Mouse (Mus musculus) midbrain, embryonic 10.5 days (tissue): ENCODE data around the gene Stpg1. TPM values are rescaled to one million over a fixed set of nuclear protein-coding genes. Genes with fewer than 3 reads are reported as not detected.
A peak's percentile ranks its signal among the peaks of the same experiment; 100 is the strongest.

ENCODE experiments used
- DNase-seq: peaks from one replicate; pipeline ENCODE4 v3.0.0-alpha.2; 2017; ENCODE audit warnings: low spot score
- H3K27ac ChIP-seq: fragments of 300-500 bp; sonication (generic); replicated peaks from 2 replicates; pipeline ENCODE4 v1.5.1; 2016; ENCODE audit warnings: mild to moderate bottlenecking
- H3K27me3 ChIP-seq: fragments of 300-500 bp; sonication (generic); 2 replicates; pipeline ENCODE4 v1.6.1; 2016; ENCODE audit warnings: low read depth, mild to moderate bottlenecking; ENCODE audit not compliant: poor library complexity, severe bottlenecking
- H3K36me3 ChIP-seq: fragments of 300-500 bp; sonication (generic); 2 replicates; pipeline ENCODE4 v1.6.1; 2016; ENCODE audit warnings: mild to moderate bottlenecking, moderate library complexity
- H3K4me1 ChIP-seq: fragments of 300-500 bp; sonication (generic); 2 replicates; pipeline ENCODE4 v1.6.1; 2016
- H3K4me3 ChIP-seq: fragments of 300-500 bp; sonication (generic); 2 replicates; pipeline ENCODE4 v1.5.1; 2016; ENCODE audit warnings: mild to moderate bottlenecking, moderate library complexity
- H3K9me3 ChIP-seq: fragments of 300-500 bp; sonication (generic); replicated peaks from 2 replicates; pipeline ENCODE4 v1.6.1; 2016; ENCODE audit warnings: mild to moderate bottlenecking
- WGBS: fragments of 180-500 bp; shearing (Covaris S2); methylation state at CpG from one replicate; pipeline ENCODE4 v1.1.7; 2016; 5-methylcytosine and 5-hydroxymethylcytosine counted together
- polyA plus RNA-seq: library from polyadenylated mRNA; unstranded; fragments of >200 nt; fragmentation: Nextera tagmentation; extraction: Ambion mirVana; gene quantifications from 2 replicates; pipeline ENCODE4 v1.2.1, GENCODE M21; 2016

Stpg1 gene
- polyA plus RNA-seq = 0.32 and 0.42 TPM in 2 replicates

DNA sequence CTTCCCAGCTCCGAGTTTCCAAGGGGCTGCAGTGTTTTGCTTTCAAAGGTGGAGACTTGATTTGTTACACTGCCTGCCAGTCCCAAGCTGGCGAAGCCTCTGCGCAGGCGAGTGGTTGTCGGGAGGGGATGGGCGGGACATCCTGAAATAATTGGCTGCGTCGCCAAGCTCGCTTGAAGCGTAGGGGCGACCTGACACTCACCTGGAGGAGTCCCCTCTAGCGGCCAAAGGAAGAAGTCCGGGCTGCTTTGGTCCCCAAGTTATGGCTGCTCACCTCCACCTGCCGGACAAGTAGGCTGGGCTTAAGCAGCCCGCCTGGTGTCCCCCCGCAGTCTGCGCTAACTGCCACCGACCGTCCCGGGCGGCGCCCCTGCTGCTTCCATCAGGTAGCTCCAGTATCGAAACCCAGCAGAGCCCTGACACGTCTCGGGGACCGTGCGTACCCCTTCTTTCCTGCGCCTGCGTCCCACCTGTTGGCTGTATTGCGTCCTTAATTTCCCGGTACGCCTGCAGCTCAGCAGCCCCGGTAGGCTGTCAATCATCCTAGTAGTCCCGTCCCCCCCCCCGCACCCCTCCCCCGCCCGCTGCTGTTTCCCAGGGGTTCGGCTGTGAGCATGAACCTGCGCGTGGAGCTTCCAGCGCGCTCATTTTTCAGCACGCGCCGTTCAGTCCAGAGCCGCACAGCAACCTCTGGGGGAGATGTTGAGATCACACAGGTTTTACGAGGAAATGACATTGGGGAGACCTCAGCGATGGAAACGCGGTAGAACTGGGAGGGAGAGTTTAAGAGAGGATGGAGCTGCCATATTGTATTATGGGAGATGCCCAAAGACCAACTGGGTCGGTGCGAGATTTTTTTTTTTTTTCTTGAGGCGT lies at the start of gene Stpg1, which contains the start of gene Nipal3:
Gene Stpg1 (plus strand): TSS at position 270 of the 876 bp plus-strand sequence.
Gene Nipal3 (minus strand): TSS at position 518 of the 876 bp plus-strand sequence.
- DNase-seq = peak; percentile 87
- H3K4me1 ChIP-seq = peaks cover 31% of the 10 kb centered on the region
- no peaks in the 10 kb centered on the region for H3K9me3 ChIP-seq
- no peaks in the 10 kb centered on the region for H3K36me3 ChIP-seq
- WGBS = under 1% methylated on average over 53 of the region's 53 CpGs
- peak within 1 kb of the TSS; percentile 64 for H3K27ac ChIP-seq
- peaks cover 6% of the 10 kb centered on the region; the same call in 1 of the 2 replicates for H3K27me3 ChIP-seq
- H3K4me3 ChIP-seq = peak within 1 kb of the TSS; percentile 85

DNA sequence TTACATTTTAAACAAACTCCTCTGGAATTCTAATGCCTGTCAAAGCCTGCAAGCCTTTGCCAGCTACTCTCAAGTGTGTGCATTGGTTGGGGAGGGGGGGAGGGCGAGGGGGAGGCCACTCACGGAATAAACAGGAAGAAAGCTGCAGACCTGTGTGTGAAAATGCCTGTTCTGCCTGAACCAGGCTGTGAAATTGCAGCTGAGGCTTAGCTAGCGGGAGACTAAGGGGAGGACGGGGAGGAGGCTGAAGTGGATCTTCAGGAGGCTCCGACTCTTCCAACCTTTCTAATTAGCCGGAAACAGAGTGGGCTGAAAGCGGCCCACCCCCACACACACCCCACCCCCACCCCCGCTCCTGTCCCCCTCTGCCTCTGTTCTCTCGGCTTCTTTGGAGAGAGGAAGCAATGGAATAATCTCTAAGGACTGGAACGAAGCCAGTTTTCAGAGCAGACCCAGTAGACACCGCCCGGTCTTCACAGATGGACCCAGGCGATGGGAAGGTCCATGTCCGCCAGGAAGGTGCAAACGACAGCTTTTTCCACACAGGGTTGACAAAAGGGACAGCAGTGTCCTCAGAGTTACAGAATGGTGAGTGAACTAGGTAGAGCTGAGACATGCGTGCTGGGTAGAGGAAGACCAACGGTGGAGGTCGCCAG lies 43.1 kb upstream of the Stpg1 start:
- DNase-seq = no peak
- no peaks in the 10 kb centered on the region for H3K9me3 ChIP-seq
- H3K4me1 ChIP-seq = peaks cover 18% of the 10 kb centered on the region
- no peaks in the 10 kb centered on the region for H3K27me3 ChIP-seq
- no peaks in the 10 kb centered on the region for H3K36me3 ChIP-seq
- peak overlapping the region; percentile 46; the same call in 1 of the 2 replicates for H3K27ac ChIP-seq
- no peak overlapping the region for H3K4me3 ChIP-seq
- WGBS = 62% methylated on average over 18 of the region's 18 CpGs

DNA sequence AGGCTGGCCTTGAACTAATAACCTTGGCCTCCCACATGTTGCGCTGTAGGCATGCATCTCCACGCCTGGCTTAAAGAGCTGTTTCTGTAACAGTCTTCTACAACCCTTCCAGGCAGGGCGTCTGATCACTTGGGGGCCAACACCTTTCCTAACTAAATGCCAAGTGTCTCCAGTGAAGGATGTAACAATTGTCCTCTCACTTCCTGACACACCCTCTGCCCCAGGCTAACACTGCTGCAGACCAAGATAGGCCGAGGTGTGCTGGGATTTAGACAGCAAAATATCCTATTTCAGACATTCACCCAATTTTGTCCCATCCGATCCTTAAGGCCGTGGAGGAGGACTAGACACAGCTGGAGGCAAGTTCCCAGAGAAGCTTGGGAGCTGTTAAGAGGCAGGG lies 41.4 kb upstream of the Stpg1 start:
- Histone ChIP-seq H3K27me3 (no peaks in the 10 kb centered on the region), H3K36me3 (no peaks in the 10 kb centered on the region), H3K27ac (no peak overlapping the region), H3K4me1 (peaks cover 18% of the 10 kb centered on the region), H3K4me3 (no peak overlapping the region), H3K9me3 (no peaks in the 10 kb centered on the region)
- WGBS = 85% methylated on average over 6 of the region's 6 CpGs
- DNase-seq = no peak

DNA sequence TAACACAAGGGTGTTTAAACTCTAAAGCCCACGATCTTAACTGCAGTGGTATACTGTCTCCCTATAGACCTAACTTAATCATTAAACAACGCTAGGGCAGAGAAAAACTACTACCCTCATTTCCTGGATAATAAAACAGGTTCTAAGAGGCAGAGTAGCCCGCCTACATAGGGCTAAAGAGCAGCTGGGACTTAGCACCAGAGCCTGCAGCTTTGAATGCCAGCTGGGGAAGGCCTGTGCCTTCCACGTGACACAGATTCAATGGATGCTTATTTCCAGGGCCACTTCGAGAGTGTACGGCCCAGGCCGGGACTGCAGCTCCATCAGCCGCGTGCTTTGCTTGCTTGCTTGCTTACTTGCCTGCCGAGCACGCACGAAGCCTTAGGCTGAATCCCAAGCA lies 41.0 kb upstream of the Stpg1 start:
- H3K4me1 ChIP-seq = peaks cover 18% of the 10 kb centered on the region
- no peak for DNase-seq
- WGBS = 85% methylated on average over 12 of the region's 12 CpGs
- no peak overlapping the region for H3K27ac ChIP-seq
- H3K4me3 ChIP-seq = no peak overlapping the region
- H3K27me3 ChIP-seq = no peaks in the 10 kb centered on the region
- no peaks in the 10 kb centered on the region for H3K36me3 ChIP-seq
- H3K9me3 ChIP-seq = no peaks in the 10 kb centered on the region

DNA sequence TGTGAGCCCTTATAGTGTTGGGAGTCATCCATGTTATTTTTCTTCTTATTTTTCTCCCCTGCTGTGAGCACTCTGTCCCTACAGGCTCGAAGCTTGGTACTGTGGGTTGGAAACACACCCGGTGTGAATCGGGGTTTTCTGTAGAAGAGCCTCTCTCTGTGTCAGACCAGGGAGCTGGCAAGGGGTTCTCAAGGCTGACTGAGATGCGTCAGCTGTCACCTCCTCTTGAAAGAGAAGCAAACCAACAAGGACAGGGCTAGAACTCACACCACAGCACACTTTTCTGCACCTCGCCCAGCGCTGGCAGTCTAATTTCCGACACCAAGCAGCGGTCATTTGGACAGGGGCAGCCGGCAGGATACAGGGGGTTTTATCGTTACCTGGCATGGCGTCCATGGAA lies 31.2 kb upstream of the Stpg1 start:
- no peak overlapping the region for H3K4me3 ChIP-seq
- no peaks in the 10 kb centered on the region for H3K4me1 ChIP-seq
- WGBS = 93% methylated on average over 11 of the region's 11 CpGs
- H3K36me3 ChIP-seq = no peaks in the 10 kb centered on the region
- DNase-seq = no peak
- H3K27me3 ChIP-seq = no peaks in the 10 kb centered on the region
- H3K9me3 ChIP-seq = no peaks in the 10 kb centered on the region
- H3K27ac ChIP-seq = no peak overlapping the region

DNA sequence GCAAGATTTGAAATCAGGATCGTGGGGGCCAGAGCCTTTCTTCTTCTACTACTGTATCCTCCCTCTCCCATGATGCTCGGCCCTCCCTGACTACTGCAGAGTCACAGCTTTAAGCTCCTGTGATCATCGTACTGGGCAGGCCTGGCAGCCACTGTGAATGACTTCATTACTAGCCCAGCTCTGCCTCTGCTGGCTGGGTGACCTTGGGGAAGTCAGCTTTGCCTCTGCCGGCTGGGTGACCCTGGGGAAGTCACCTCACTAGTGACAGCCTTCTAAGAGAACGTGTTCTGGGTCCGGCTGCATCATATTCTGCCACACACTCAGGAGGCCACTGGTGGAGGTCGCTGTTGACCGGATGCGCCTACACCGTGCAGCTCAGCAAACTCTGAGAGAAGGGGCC lies 16.7 kb upstream of the Stpg1 start:
- Histone ChIP-seq H3K9me3 (no peaks in the 10 kb centered on the region), H3K27me3 (no peaks in the 10 kb centered on the region), H3K27ac (no peak overlapping the region), H3K4me1 (no peaks in the 10 kb centered on the region), H3K4me3 (no peak overlapping the region), H3K36me3 (no peaks in the 10 kb centered on the region)
- WGBS = 89% methylated on average over 10 of the region's 10 CpGs
- no peak for DNase-seq

DNA sequence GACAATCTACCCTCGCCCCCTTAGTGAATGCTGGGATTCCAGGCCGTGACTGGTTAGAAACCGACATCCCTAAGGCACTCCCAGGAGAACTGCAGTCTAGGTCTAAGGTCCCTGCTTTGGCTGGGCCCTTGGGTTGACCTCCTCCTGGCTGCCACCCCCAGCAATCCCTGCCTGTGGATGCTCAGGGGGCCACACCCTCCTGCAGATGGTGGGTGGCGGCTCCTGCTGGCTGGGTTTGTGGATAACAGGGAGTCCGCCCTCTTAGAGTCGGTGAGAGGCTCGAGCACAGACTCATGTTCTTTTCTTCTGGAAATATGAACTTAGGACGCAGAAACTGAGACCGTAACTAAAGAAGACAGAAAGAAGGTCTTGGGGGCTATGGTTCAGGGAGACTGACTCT lies 14.2 kb upstream of the Stpg1 start:
- 81% methylated on average over 9 of the region's 9 CpGs for WGBS
- H3K27ac ChIP-seq = no peak overlapping the region
- no peaks in the 10 kb centered on the region for H3K36me3 ChIP-seq
- H3K9me3 ChIP-seq = no peaks in the 10 kb centered on the region
- H3K4me1 ChIP-seq = no peaks in the 10 kb centered on the region
- H3K27me3 ChIP-seq = no peaks in the 10 kb centered on the region
- no peak for DNase-seq
- H3K4me3 ChIP-seq = no peak overlapping the region

DNA sequence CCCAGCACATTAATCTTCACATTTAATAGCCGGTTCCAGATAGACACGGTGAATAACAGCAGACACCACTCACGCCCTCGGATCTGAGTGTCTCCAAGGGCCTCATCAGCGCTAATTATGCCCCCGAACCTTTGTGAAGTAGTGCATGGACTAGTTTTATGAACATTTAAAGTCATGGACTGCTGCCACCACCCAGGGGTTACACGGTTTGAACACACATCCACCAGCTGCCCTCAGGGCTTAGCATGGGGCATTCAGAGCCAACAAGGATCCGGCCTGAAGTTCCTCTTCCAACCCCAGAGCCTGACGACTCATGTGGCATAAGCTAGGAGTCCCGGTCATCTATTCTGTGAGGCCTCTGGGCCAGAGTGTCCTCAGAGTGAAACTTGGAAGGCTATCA lies 9.5 kb upstream of the Stpg1 start:
- 88% methylated on average over 10 of the region's 10 CpGs for WGBS
- H3K27ac ChIP-seq = no peak overlapping the region
- no peaks in the 10 kb centered on the region for H3K4me1 ChIP-seq
- no peak for DNase-seq
- H3K4me3 ChIP-seq = no peak overlapping the region
- 0 out of 2 replicates have a peak, but pooled peaks cover 3% of the 10 kb centered on the region for H3K36me3 ChIP-seq
- no peaks in the 10 kb centered on the region for H3K9me3 ChIP-seq
- H3K27me3 ChIP-seq = no peaks in the 10 kb centered on the region

DNA sequence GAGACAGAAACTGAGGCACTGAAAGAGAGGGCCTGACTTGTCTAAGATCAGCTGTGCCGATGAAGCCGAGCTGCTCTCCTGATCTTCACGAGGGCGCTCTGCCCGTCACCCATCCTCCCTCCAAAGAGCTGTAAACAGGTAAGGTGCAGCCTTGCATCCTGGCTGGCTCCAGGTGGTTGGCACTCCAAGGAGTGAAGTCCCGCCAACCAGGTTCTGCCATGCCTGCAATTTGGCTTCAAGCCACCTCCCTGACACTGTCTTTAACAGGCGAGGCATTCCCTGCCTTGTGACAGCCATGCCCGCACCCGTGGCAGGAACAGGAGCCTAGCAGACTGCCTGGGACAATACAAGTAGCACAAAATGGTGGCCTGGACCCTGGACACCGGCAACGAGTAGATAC lies 8.2 kb upstream of the Stpg1 start:
- Histone ChIP-seq H3K36me3 (0 out of 2 replicates have a peak, but pooled peaks cover 3% of the 10 kb centered on the region), H3K27me3 (no peaks in the 10 kb centered on the region), H3K9me3 (no peaks in the 10 kb centered on the region), H3K4me1 (peaks cover 4% of the 10 kb centered on the region; the same call in 1 of the 2 replicates), H3K4me3 (no peak overlapping the region), H3K27ac (no peak overlapping the region)
- WGBS = 90% methylated on average over 11 of the region's 11 CpGs
- DNase-seq = no peak

DNA sequence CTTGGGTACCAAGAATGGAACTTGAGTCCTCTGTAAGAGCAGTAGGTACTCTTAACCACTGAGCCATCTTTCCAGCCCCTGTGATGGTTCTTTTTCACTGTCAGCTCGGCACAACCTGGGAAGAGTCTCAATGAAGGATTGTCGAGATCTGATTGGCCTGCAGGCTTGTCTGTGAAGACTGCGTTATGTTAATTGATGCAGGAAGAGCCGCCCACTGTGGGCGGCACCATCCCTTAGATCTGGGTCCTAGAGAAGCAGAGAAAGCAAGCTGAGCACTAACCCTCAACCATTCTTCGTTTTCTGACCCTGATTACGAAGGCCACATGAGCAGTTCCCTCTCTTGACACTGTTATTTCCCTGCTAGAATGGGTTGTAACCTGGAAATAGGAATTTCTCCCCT lies 5.3 kb upstream of the Stpg1 start:
- Histone ChIP-seq H3K27ac (no peak overlapping the region), H3K4me3 (no peak overlapping the region), H3K9me3 (no peaks in the 10 kb centered on the region), H3K4me1 (peaks cover 14% of the 10 kb centered on the region), H3K27me3 (no peaks in the 10 kb centered on the region), H3K36me3 (0 out of 2 replicates have a peak, but pooled peaks cover 3% of the 10 kb centered on the region)
- 90% methylated on average over 7 of the region's 7 CpGs for WGBS
- no peak for DNase-seq

DNA sequence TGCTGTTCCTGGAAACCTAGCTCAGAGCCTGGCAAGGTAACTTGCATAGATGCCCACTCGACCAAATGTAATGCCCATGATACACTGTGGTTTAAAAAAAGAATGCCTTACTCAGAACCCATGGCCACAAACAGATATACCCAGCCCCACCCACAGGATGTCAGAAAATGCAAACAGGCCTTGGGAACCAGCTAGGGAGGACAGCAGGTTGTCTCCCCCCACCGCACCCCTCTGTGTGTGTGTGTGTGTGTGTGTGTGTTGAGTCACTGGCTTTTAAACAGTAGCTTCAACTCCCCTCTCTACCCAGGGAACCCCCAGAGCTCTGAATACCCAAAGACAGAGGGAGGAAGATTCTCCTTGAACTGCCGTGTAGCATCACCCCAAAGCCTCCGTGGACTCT lies 1.3 kb upstream of the Stpg1 start:
- Histone ChIP-seq H3K4me3 (peak overlapping the region; percentile 85; the same call in 1 of the 2 replicates), H3K27me3 (peaks cover 6% of the 10 kb centered on the region; the same call in 1 of the 2 replicates), H3K36me3 (0 out of 2 replicates have a peak, but pooled peaks cover 3% of the 10 kb centered on the region), H3K4me1 (peaks cover 31% of the 10 kb centered on the region), H3K27ac (no peak overlapping the region), H3K9me3 (no peaks in the 10 kb centered on the region)
- no peak for DNase-seq
- WGBS = 55% methylated on average over 4 of the region's 4 CpGs

DNA sequence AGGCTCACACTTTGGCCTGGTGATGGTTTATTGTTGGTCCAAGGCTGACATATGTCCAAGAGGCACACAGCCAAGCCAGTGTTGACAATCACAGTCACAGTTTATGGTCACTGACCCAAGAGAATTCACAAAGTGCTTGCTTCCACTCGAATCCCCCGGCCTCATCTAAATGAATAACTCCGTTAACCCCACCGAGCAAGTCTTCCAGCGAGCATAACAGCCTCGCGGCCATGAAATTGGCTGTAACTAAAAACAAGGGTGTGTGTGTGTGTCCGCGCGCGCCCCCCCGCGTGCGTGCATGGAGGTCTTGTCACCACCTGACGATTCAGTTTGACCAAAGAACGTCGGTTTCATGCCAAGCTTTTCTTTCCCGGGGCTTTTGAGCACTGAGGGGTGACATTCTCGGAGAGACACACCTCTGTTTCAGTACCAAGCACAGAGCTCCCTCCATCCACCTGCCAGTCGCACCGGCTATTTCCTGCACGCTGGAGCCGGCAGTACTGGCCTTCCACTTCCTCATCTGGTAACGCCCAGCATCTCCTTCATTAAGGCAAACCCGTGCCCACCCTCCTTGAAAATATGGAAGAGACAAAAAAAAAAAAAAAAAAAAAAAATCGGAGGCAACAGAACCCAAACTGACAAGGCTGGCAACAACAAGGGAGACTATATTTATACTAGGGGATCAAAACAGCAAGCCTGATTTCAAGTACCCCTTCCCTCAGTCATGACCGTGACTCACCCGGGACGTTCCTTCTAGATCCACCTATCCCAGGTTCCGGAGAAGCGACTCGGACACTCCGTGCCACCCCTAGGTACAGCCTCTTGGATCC lies 684 bp upstream of the Stpg1 start:
- DNase-seq = peak; percentile 30
- WGBS = 2% methylated on average over 33 of the region's 33 CpGs

More for the DNA sequence above, 684 bp upstream of the Stpg1 start:
- Histone ChIP-seq H3K4me3 (peak overlapping the region; percentile 85), H3K36me3 (0 out of 2 replicates have a peak, but pooled peaks cover 3% of the 10 kb centered on the region), H3K4me1 (peaks cover 31% of the 10 kb centered on the region), H3K27ac (0 out of 2 replicates have a peak overlapping the region, but pooled peaks have one; percentile 28), H3K9me3 (no peaks in the 10 kb centered on the region), H3K27me3 (peaks cover 6% of the 10 kb centered on the region; the same call in 1 of the 2 replicates)
